Mouse (Mus musculus): ENCODE measurements around the gene Tstd2.

Gene Tstd2

DNA sequence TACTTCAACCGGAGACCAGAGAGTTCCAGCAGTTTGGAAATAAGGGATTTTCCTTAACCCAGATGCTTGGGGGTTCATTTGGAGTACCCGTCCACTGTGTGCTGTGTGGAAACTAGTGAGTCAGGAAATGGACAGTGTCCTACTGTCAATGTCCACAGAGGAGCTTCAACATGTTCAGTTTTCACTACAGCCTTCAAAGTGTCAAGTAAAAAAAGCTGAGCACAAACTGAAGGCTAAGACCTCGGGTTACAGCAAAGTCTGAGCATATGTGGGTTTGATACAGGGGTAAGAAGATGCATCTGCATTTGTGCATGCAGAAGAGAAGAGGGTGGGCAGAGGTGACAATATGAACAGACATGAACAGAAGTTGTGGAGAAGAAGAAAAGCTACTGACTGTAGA, 17.7 kb downstream of the Tstd2 start:
- no peak for DNase-seq (ENCODE audit: inconsistent age in 2 of 2, low spot score in 1 of 2)

DNA sequence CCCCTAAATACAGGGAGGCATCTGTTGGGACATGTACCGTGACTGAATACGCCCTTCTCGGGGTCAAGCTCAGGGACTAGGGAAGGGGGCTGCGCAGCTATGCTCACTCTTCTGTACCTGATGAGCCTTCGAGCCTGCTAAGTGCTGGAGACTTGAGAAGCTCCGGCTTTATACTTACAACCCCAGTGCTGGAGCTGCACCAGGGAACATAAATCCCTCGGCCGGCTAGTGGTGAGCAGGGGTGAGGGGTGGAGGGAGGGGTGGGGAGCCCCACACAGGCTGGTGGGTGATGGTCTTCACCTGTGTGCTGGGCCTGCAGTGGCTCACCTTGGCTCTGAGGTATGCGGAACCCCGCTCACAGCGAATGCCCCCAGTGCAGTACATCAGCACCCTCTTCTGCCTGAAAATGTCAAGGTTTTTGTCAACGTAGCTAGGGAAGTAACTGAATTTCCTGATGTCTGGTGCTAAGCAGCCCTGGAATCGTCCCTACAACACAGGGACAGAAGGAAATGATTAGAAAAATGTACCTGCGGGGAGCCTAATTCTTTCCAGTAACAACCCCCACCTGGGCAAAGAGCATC, 18.9 kb downstream of the Tstd2 start:
- DNase-seq (ENCODE audit: inconsistent age in 2 of 2, low spot score in 1 of 2): peak; percentile 55 to 77

DNA sequence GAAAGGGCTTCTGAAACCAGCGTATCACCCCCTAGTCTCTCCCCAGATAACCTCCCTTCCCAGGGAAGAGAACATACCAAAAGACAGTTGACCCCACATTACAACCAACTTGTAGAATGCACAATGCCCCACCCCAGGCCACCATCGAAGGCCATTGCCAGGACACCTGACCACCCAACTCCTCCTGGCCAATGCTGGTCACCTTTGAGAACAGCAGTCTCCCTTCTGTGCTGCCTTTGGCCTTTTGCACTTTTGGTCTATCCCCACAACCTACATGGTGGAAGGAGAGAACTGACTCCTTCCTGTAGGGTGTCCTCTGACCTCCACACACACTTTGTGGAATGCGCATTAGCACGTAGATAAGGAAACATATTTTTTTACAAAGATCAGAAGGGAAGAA, 21.0 kb downstream of the Tstd2 start:
- DNase-seq (ENCODE audit: inconsistent age in 2 of 2, low spot score in 1 of 2): no peak

DNA sequence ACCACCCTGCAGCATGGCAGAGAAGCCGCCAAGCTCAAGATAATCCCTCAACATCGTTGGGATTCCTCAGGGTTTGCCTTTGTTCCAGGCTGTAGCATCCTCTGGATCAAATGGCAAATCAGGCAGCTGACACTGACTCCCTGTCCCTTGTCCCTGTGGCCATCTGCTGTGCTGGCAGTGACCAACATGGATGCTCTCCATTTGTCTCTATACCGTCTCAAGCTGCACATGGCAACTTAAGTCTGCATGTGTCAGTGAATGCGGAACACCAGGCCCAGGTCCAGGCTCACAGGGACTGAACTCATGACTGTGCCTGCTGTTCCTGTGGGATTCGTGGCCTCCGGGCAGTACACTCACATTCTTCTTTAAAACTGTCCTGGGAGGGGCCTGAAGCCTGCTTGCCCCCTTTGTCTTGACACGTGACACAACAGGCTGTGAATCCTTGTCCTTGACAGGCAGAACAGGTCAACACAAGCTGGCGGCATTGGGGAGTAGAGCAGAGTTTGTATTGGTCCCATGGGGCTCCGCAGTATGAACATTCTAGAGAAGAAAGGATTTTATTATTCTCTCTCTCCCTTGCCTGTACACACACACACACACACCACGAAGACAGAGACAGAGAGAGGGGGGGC, 21.8 kb downstream of the Tstd2 start:
- DNase-seq (ENCODE audit: inconsistent age in 2 of 2, low spot score in 1 of 2): peak; percentile 27 to 50

DNA sequence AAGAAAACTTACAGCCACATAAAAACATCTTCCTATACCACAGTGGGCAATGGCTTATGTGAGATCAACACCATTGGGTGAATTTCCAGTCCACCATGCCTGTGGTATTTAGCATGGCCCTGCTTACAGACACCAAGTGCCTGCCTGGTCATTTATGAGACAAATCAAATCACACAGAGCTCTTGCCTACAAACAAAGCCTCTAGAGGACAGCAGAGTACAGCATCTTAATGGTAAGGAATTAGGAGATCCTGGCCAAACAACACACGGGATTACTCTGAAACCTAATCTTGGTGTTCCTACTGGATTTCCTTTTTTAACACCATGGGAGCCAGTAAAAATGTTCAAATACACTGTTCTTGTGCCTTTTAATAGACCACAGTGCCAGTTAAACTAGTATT, 23.2 kb downstream of the Tstd2 start:
- DNase-seq (ENCODE audit: inconsistent age in 2 of 2, low spot score in 1 of 2): no peak

DNA sequence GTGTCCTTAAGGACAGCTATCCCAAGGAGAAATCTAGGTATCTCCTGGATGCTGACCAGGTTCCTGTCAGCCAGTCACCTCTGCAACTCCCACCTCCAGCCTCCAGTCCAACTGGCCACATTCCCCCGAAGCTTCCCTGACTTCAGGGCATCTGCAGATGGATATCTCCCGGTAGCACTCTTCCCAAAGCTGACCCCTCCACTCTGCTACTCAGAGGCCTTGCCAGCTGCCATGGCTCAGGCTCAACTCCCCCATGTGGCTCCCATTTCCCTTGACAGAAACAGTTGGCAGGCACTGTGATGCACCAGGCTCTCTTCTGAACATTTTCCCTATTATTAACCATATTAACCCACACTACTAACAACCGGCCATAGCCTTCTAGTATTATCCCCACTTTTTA, 27.1 kb downstream of the Tstd2 start:
- no peak for DNase-seq (ENCODE audit: inconsistent age in 2 of 2, low spot score in 1 of 2)

DNA sequence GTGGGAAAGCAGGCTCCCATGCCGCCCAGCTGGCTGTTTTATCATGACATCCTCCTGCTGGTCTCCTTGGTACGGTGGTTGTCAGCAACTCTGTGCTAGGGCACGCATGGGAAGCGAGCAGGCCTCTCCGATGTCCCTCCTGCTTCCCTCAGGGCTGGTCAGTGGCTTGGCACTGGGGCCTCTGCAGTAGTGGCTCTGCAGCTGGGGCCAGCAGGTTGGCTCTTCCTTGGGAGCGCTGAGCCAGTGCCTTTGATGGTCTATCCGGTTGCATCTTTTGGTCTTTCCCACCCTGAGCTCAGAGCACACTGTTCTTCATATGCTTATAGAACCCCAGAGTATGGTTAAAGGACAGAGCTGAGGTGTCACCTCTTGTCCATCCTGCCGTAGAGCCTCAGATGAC, 28.4 kb downstream of the Tstd2 start:
- no peak for DNase-seq (ENCODE audit: inconsistent age in 2 of 2, low spot score in 1 of 2)

DNA sequence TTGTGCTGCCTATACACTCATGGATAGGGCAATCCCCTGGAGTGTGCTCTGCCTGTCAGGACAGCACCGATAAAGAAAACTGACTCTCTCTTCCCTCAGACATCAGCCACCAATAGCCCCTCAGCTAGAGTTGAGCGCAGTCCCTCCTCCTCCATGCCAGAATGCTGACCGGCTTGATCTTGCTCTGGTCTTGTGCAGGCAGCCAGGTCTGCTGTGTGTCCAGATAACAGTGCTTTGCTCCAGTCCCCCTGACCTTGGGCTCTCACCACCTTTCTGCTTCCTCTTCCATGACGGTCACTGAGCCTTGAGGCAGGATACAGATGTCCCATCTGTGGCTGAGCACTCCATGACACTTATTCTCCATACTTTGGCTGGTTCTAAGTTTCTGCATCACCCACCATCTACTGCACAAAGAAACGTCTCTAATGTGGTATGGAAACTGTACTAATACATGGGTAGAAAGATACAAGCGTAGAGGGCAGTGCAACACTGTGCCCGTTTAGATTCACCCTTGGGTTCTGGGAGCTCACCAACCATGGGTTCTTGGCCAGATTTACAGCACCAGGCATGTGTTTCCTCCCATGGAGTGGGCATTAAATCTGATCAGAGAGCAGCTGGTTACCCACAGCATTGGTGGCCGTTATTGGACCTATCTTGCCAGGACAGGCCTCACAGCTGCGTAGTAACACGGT, 36.3 kb downstream of the Tstd2 start:
- DNase-seq (ENCODE audit: inconsistent age in 2 of 2, low spot score in 1 of 2): no peak

DNA sequence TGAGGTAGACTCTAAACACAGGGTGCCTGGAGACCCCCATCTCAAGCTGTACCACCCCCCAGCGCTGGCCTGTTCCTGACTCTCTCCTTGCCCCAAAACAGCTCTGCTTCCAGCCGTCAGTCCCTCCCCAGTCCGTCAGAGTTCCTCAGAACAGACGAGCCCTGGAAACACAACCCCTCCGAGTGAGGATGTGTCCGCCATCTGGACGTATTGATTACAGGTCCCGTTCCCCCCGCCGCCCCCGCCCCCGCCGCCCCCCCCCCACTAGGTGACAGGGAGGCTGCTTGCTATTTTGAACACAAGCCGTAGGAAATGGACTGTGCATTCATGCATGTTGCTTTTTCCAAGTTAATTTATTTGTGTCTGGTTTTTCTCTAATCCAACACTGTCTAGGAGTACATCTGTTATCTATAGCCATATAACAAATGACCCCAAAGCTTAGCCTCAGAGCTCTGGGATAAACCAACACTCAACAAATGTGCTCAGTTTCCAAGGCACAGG, 37.2 kb downstream of the Tstd2 start:
- no peak for DNase-seq (ENCODE audit: inconsistent age in 2 of 2, low spot score in 1 of 2)

DNA sequence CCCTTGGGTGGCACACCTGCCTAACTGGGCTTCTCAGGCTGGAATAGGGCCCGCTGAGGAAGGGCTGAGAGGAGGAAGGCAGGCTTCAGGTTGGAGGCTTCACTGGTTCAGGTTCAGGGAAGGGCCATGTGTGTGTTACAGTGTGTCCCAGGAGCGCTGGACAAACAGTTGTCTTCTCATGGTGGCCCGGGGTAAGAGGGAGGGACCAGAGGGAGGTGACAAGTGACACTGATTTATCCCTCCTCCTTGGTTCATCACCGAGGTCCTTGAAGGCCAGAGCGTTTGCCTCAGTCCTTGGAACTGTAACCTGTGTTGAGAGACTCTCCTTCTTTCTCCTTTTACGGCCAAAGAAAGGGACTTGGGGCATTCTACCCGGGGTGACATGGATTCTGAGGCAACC, 38.0 kb downstream of the Tstd2 start:
- peak in 1 of 2 experiments; percentile 52 for DNase-seq (ENCODE audit: inconsistent age in 2 of 2, low spot score in 1 of 2)

DNA sequence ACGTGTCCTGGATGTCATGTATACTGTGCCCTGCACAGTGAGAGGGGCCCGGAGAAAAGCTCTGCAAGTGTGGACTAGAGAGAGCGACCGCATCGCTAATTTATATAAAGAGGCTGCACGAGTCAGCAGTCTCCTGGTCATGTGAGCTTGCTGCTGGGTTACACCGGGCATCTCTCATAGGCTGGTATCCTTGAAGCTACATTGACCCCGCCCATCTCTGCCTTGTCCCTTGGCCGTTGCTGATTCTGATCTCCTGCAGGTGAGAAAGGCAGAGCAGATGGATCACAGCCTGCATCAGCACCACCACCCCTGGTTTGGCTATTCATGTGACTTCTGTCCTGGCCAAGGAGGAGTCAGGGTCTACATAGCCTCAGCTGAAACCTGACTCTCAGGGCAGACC, 39.4 kb downstream of the Tstd2 start:
- peak in 1 of 2 experiments; percentile 56 for DNase-seq (ENCODE audit: inconsistent age in 2 of 2, low spot score in 1 of 2)

DNA sequence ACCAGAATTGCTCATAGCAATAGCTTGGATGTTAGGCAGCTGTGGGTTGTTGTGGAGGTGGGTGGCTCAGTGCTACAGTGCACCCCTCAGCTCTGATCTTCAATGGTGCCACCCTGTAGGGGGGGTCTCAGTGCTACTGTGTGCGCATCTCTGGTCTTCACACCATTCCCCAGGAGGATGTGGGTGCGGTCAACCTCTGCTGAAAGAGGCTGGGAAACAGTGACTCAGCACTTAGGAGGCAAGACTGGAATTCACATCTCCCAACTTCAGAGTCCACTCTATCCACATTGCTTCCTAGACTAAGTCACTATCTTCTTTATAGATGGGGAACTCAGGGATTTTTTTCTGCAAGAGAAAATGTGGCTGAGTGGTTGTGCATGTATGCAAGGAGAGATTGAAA, 40.9 kb downstream of the Tstd2 start:
- no peak for DNase-seq (ENCODE audit: inconsistent age in 2 of 2, low spot score in 1 of 2)

DNA sequence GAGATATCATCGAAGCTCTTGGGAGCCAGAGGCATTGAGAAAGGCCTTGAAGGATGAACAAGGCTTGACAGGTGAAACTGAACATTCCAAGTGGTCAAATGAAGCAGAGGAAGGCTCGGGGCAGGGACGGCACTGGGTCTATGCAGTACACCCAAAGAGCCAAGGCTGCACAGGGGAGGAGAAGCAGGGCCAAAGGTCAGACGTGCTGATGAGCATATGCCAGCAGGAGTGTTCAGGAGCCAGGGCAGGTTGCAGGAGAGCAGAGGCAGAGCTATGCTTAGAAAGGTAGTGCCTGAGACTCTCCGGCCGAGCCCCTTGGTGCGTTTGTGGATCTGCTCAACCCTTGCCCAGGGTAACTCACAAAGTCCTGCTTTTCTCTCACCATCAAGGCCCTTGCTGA, 41.9 kb downstream of the Tstd2 start:
- DNase-seq (ENCODE audit: inconsistent age in 2 of 2, low spot score in 1 of 2): no peak

DNA sequence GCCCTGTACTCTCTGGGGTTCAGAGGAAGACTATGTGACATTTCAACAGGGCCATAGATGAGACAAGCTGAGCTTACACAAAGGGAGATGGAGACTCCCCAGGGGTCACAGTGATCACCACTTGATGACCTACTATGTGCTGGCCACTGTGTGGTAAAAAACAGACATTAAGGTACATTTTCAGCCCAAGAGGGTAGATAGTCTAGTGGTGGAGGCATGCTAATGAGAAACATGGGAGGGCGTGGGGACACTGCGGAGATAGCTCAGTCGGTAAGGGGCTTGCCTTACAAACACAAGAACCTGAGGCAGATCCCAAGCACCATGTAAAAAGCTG, 42.7 kb downstream of the Tstd2 start:
- no peak for DNase-seq (ENCODE audit: inconsistent age in 2 of 2, low spot score in 1 of 2)

DNA sequence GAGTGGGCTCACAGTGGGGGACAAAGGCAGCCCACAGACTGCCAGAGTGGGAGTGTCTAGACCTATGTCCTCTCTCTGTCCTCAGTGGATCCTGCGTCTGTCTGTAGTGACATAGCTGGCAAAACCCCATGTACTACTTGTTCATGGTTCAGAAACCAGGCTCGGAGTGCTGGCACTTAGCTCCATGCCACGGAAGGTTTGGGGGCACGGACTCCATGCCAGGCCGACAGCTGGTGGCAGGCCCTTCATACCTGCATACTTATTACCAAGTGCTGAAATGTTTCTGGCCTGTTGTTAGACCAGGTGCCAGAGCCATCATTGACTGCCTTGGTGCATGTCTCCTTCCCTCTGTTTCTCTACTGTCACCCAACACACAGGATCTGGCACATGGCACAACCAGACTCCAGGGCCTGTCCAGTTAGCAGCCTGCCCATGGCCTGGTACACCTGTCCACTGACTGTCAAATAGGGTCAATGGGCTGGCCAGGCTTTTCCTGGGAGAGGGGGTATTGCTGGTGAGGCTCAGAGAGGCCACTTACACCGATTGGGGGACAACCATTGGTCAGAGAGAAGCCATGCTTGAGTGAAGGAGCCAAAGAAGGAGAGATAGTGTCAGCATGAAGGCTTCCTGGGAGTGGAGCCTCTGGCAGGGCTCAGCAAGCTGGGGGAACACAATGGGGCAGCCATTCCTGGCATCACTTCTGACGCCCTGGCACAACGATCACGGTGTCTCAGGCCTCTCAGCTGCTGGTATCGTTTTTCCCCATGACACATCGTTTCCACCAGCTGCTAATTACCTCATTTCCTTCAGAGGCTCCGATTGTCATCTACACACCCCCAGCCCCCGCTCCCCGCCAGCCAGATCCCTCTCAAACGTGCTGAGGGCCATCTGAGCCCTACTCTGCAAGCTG, 43.3 kb downstream of the Tstd2 start:
- DNase-seq (ENCODE audit: inconsistent age in 2 of 2, low spot score in 1 of 2): no peak

DNA sequence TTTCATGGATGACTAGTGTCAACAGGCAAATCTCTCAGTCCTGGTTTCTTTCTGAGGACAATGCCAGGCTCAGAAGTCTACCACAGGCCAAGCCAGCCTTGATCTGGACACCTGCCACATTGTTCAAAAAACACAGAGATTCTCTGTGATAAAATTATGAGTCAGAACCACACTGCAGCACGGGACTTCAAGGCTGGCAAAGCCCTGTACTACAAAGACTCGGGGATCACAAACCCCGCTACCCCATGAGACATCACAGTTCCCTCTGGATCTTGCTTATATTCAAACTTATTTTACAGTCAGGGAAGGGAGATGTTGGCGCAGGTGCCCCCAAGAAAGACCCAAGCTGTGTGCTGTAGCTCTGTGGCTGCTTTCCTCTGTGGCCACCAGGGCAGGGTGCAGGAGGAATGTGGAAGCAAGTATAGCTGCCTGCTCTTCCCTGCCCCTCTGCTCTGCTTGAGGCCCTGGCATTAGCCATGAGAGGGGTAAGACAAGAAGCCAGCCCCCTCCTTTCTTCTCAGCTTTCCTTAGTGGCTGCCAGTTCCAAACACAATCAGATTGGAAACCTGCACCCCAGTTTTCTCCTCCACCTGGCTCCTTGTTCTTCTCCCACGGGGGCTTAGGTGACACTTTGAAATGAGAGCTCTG, 45.9 kb downstream of the Tstd2 start:
- DNase-seq (ENCODE audit: inconsistent age in 2 of 2, low spot score in 1 of 2): peak; percentile 75 to 90

DNA sequence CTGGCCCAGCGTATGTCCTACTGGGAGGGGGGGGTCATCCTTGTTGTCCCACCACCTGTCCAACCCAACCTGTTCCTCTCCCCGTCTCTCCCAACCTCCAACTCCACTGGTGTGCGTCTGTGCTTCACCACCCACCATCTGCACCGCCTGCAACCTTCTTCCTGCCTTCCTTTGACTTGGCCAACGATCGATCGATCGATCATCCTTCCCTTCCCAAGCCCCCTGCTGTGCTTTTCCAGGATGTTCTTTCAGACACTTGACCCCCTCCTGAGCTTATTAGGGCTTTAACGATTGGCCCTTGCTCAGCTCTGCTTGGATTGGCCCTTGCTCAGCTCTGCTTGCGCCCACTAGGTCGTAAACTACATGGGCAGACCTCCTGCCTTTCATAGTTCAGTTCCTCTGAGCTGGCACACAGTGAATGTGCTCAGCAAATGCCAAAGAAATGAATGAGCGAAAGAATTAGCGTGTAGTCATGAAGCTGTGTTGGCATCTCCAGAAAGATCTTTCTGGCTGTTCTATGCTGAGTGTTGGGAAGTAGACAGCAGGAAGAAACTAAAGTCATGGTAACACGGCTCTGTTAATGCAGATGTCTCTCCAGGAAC, 48.9 kb downstream of the Tstd2 start:
- DNase-seq (ENCODE audit: inconsistent age in 2 of 2, low spot score in 1 of 2): no peak

DNA sequence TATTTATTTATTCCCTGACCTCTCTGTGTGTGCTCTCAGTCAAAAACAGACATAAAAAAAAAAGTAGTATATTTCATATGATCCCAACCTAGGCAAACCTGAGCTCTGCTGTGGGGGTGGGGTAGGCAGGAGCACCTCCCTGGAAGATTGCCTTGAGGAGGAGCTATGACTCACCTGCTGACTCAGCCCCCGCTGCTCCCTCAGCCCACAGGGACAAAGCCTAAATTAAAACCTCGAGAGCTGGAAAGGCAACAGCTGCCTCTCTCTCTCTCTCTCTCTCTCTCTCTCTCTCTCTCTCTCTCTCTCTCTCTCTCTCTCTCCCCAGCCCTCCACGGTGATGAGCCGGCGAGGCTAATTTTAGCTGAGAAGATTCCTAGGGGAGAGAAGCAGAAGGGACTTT, 50.6 kb downstream of the Tstd2 start:
- peak; percentile 89 to 94 for DNase-seq (ENCODE audit: inconsistent age in 2 of 2, low spot score in 1 of 2)

DNA sequence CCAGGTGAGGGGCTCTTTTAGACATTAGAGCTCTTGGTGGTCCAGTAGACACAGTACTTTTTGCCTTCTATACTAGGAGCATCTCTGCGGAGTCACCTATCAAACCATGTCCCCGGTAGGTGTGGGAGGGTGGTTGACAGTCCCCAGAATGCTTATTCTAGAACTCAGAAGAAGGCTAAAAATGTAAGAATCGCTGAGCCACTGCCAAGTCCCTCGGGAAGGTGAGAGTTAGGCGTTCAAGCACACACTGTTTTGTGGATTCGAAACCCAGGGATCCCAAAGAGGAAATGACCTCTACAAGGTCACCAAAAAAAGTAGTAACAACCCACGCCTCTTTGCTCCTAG, 51.1 kb downstream of the Tstd2 start:
- no peak for DNase-seq (ENCODE audit: inconsistent age in 2 of 2, low spot score in 1 of 2)

DNA sequence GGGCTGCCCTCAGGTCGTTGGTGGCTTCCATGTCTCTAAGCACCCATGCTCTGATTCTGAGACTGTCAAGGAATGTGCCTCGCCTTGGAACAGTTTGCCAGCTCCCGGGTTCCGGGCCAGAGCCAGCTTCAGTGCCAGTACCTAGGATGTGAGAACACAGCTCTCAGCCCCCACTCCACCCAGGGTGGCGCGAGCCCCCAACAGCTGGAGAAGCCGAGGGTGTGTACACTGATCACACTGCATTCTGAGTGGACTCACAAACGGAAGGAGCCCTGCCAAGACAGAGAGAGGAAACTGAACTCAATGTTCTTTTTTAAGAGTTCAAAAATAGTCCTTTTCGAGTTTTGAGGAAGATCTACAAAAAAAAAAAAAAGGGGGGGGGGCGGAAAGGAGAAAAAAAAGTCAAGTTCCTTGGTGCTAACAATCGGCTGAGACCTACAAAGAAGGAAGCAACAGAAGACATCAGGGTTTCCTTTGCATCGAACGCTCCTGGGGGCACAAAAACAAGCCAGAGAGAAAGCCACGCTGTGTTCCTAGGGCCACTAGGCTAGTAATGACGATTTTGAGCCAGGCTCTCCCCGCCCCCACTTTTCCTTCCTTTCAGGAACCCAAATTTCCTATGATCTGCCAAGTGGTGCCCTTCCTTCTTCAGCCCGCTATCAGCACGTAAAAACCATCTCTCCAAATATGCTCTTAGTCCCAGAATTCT, 51.6 kb downstream of the Tstd2 start:
- DNase-seq (ENCODE audit: inconsistent age in 2 of 2, low spot score in 1 of 2): peak; percentile 47 to 73

Measured in adrenal gland, adult (tissue).